Mouse (Mus musculus): Measurements from ENCODE around the gene Kcnj6.

DNA sequence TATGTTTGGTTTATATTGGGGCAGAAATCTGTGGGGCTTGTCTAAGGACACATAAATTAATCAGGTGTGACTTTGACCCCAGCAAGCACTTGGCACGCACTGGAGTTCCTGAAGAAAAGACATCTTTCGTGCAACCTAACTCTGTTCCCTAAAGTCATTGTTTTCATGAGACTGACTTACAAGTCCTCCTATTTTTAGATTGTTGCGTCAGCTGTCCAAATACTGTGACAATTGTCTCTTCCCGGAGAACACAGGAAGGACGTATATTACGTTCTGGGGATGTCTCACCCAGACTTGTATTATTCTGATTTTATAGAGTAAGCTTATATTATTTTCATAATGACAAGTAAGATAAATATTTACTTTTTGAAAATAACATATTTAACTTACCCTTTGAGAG, 106.9 kb downstream of the Kcnj6 start:
- TF ChIP-seq CTCF (conservative IDR thresholded peaks at IDR 0.05; ENCODE audit: low read length), result no peak
- TF ChIP-seq NANOG (IDR thresholded peaks at IDR 0.05; ENCODE audit: borderline replicate concordance, low read length), result no peak

All from E14TG2a.4 (cell line).